Mouse (Mus musculus): ENCODE data around the gene Phf20.
"Not testable (repeated sequence)": the region's sequence is repeated elsewhere in the genome, so short reads cannot be mapped to it uniquely, and the experiment has no call there.

The Phf20 gene

DNA sequence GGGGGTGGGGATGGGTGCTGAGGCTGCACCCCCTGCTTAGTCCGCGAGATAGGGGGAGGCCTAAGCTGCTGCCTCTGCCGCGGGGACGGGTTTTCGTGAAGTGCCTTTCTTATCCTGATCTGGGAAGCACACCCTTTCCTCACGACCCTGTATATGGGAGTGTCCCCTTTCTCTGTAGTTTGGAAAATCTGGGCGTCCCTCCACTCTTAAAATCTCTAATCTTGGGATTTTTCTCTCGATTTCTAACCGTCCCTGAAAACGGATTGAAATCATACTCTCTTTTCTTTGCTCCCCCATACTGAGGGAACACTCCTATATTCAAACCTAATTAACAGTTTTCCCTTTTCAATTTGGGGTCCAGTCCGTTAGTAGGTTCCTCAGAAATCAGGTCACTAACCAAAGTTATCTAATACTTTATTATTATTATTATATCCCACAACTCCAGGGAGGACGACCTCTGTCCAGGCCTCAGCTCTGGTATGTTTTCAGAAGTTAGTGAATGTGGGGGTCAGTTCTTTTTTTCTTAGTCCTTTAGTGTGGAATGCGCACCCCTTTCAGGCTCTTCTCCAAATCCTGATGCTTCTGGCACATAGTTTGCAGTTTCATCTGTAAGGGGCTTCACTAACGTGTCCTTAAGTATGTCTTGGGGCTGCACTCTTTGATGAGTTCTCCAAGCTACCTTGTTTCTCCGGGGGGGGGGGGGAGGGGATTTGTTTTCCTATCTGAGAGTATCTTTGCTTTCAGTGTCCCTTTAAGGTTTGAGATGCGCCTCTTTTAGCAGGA is 1.1 kb downstream of the Phf20 start:
- DNase-seq (ENCODE audit: low spot score in 2 of 2): no peak

DNA sequence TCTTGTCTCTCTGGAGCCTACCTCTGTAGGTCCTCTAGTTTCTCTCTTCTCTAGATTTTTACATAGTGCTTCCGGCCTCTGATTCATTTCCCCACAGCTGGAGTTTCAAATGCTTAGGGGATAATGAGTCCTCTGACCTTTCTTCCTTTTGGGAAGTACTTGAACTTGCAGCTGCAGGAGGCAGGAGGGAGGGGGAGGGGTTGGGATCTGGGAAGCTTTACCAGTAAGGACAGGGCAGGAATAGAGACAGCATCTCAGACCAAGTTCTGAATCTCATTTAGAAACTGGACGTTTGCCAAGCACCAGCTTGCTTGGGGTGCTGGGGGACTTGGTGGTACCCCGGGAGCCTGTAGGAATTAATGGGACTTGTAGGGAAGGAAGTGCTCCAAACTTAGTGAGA is 3.7 kb downstream of the Phf20 start:
- DNase-seq (ENCODE audit: low spot score in 2 of 2): no peak

DNA sequence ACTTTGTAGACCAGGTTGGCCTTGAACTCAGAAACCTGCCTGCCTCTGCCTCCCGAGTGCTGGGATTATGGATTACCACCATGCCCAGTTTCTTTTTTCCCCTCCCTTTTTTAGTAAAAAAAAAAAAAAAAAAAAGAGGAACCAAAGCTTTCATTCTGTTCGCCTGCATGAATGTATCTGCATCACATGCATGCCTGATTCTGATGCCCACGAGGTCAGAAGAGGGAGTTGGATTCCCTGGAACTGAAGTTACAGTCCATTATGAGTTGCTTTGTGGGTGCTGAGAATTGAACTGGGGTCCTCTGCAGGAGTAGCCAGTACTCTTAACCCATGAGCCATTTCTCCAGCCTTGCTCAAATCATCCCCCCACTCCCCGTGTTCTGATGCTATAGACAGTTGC is 5.2 kb downstream of the Phf20 start:
- peak in 1 of 2 experiments; percentile 21 for DNase-seq (ENCODE audit: low spot score in 2 of 2)

DNA sequence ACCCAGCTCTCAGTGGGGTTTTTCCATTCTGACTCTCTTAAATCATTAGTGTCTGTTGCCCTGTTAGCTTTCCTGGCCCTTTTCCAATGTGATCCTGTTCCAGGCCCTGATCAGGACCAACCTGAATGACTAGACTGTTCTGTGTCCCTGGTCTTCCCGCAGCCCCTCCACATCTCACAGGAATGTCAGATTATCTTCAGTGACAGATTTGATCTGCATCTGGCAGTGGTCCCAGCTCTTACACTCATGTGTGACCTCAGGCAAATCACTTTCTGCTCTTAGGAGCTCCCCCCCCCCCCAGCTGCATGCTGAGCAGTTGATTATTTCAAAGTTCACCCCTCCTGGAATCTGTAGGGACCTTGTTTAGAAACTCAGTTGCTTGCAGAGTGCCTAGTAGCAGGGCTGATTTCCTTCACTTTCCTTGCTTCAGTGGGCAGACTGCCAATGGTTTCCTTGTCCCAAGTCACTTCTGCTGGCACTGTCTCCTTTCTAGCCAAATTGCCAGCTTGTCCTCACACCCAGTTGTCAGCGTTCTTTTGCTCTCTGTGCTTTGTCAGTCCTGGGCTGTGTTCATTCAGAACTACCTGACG is 6.7 kb downstream of the Phf20 start:
- no peak for DNase-seq (ENCODE audit: low spot score in 2 of 2)

DNA sequence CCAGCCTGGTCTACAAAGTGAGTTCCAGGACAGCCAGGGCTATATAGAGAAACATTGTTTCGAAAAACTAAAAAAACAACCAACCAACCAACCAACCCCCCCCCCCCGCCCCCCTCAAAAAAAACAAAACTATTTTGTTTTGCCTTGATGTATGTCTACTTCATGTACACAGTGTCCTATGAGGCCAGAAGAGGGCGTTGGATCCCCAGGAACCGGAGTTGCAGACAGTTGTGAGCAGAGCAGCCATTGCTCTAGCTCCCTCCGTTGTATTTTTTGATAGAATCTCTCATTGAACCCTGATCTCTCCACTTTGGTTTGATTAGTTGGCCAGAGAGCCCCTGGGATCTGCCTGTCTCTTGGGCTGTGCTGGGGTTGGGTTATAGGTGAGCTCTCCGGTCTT is 7.7 kb downstream of the Phf20 start:
- DNase-seq (ENCODE audit: low spot score in 2 of 2): peak in 1 of 2 experiments; percentile 25

DNA sequence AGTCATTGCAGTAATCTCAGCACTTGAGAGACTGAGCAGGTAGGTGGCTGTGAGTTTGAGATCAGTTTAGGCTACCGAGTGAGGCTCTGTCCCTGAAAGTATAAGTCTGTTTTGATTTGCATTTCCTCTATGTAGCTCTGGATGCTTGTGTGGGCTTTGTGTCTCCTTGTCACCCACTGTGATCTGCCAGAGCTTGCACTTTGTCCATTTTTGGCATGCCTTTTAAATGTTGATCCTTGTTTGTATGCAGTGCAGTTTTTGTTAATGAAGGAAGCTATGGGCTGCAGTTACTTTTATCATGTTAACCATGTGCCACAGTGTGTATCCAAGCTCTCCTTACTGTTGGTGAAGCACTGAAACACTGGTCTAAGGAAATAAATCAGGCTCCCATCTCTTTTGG is 21.5 kb downstream of the Phf20 start:
- DNase-seq (ENCODE audit: low spot score in 2 of 2): no peak

DNA sequence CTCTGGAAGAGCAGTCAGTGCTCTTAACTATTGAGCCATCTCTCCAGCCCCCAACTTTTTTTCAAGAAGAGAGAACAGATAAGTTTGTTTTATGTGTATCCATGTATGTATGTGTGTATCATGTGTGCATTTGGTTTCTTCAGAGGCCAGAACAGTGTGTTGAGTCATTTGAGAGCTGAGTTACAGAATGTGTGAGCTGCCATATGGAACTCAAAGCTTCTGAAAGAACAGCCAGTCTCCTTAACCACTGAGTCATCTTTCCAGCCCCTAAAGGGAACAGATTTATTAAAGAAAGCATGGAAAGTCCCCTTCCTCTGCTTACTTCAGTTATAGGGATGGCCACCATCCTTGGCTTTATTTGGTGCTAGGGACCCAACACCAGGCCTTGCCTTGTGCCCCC is 25.8 kb downstream of the Phf20 start:
- no peak for DNase-seq (ENCODE audit: low spot score in 2 of 2)

DNA sequence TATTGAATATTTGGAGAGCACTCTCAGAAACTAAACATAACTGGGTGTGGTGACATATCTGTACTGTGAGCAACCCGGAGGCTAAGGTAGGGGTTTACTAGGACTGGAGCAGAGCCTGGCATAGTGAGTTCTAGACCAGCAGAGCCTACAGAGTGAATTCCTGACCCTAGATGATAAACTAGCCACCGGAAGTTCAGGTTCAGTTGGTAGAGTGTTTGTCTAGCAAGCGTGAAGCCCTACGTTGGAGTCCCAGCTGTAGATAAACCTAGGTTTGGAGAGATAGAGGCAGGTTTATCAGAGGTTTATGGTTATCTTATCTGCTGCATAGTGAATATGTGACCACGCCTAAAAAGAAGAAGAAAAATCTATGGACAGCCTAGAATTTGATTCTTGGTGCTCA is 27.8 kb downstream of the Phf20 start:
- no peak for DNase-seq (ENCODE audit: low spot score in 2 of 2)

DNA sequence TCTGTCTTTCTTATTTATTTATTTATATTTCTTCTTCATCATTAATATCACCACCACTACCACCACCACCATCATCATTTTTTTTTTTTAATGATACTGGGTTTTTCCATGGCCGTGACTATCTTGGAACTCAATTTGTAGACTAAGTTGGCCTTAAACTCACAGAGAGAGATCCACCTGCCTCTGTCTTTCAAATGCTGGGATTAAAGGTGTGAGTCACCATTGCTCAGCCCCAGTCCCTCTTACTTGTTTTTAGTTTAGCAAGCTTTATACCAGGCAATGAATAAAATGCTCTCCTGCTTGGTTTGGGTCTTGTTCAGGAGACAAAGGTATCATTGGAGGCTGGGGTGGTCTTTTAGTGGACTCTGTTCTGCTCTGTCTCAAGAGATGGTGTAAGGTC is 31.4 kb downstream of the Phf20 start:
- no peak for DNase-seq (ENCODE audit: low spot score in 2 of 2)

DNA sequence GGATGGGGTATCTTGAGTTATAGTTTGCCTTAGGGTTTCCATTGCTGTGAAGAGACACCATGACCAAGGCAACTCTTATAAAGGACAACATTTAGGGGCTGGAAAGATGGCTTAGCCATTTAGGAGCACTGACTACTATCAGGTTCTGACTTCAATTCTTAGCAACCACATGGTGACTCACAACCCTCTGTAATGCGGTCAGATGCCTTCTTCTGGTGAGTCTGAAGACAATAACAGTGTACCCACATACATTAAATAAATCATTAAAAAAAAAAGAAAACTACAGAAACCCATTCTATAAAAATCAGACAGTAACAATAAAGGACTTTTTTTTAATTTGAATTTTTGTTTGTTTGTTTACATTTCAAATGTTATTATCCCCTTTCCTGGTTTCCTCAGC is 32.9 kb downstream of the Phf20 start:
- DNase-seq (ENCODE audit: low spot score in 2 of 2): no peak

DNA sequence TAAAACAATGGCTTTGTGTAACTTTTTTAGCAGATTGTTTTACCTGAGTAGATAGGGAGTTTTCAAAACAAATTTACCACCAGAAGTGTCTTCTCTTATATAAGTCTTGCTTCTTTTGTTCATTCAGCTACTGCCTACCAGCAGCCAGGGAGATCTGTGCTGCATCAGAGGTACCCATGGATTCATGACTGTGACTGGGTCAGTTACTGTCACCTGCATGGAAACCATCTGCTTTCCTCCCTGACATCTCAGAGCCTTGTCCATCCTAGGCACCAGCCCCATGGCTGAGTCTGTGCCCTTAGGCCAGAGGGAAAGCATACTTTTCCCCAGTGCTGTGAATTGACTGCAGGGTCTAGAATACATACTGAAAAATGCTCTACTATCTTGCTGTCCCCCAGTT is 35.1 kb downstream of the Phf20 start:
- no peak for DNase-seq (ENCODE audit: low spot score in 2 of 2)

DNA sequence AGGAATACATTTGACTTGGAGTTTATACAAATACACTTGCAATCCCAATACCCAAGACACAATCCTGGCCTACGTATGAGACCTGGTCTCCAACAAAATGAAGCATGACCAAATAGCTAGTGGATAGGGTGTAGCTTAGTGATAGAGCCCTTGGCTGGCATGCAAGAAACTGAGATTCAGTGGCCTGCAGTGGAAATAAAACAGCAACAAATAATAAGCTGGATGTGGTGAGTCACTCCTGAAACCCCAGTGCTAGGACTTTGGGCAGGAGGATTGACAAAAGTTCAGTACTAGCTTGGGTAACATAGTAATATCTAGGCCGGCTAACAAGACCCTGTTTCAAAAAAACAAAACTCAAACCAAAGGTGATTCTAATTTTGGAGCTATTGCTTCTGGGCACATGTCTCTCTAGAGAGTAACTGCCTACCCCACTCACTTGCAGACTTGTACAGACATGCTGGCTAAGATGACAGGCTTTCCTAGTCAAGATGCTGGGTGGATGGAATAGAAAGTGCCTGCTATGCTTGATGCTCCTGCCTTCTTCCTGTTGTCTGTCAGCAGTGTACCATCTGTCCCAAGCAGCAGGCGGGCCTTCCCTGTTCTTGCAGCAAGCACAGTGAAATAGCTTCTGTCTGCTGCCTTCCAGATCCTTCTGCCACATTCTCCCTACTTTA is 37.1 kb downstream of the Phf20 start:
- DNase-seq (ENCODE audit: low spot score in 2 of 2): no peak

DNA sequence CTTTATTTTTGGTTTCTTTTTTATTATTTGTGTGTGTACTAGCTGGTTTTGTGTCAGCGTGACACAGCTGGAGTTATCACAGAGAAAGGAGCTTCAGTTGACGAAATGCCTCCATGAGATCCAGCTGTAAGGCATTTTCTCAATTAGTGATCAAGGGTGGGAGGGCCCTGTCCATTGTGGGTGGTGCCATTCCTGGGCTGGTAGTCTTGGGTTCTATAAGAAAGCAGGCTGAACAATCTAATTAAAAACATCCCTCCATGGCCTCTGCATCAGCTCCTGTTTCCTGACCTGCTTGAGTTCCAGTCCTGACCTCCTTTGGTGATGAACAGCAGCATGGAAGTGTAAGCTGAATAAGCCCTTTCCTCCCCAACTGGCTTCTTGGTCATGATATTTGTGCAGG is 37.8 kb downstream of the Phf20 start:
- not testable (repeated sequence) for DNase-seq (ENCODE audit: low spot score in 2 of 2)

DNA sequence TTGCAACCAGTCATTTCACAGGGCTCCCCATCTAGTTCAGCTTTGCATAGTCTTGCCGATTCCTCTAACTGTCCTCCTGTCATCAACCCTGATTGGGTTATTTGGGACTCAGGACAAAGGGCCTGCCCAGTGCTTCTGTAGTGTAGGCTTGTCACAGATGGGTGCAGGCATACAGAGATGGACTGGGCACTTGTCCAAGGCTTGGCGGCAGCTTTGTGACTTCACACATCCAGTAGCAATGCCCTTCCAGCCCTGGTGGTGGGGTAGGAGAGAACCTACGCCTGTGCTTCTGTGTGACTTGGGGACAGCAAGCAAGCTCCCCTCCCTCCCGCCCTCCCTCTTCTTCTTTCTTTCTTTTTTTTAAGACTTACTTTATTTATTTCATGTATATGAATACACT is 39.6 kb downstream of the Phf20 start:
- no peak for DNase-seq (ENCODE audit: low spot score in 2 of 2)

DNA sequence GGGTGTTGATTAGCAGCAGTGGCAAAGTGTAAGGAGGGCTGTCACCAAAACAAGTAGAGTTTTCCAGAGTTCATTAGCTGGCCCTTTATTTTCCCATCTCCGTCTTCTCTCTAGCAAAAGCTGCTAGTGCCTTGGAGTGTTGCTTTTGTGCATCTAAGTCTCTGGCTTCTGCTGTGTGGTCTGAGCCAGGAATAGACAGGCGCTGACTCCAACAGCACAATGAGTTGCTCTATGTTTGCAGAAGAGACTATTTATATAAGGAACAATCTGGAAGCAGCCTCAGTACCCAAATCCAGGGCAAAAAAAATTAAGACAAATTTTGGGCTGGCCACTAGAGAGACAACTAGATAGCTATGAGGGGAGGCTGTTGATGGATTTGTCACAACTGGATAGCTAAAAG is 45.4 kb downstream of the Phf20 start:
- no peak for DNase-seq (ENCODE audit: low spot score in 2 of 2)

DNA sequence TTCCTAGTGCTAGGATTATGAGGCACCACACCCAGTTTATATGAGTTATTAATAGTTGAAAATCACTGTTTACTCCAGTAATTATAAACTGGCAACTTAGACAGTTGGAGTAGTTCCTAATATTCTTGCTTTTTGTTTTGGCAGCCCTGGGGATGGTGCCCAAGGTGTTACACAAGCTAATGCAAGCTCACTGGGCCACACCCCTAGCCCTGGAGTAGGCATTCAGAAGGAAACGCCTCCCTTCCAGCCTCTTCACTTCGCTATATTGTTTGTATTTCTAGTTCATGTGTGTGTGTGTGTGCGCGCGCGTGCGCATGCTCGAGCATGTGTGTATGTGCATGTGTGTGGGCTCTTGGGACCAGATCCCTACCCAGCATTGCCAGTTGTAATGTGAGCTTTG is 46.7 kb downstream of the Phf20 start:
- DNase-seq (ENCODE audit: low spot score in 2 of 2): no peak

DNA sequence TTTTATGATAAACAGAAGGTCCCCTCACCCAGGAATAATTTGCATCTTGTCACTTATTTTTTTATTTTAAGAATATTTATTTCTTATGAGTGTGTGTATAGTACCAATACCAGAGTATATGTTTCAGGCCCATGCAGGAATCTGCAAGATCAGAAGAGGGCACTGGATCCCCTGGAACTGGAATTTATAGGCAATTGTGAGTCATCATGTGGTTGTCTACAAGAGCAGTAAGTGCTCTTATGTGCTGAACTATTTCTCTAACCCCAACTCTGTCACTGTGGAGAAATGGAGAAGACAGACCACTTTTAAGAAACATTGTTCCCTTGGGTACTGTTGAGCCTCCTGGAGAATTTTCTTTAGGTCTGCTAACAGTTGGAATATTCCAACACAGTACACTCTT is 51.3 kb downstream of the Phf20 start:
- no peak for DNase-seq (ENCODE audit: low spot score in 2 of 2)

DNA sequence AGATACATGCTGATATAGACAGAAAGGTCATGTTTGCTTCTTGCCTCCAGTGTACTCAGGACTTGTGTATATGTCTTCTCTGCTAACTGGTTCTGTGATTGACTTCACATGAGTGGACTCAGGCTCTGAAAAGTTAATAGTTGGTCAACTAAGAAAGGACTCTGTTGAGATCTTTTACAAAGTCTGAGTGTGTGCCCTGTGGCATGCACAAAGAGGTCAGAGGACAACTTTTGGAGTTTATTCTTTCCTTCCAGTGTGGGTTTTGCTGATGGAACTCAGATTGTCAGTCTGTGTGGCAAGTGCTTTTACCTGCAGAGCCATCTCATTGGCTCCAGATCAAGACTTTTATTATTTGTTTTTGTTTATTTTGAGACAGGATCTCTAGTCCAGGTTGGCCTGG is 54.5 kb downstream of the Phf20 start:
- no peak for DNase-seq (ENCODE audit: low spot score in 2 of 2)

DNA sequence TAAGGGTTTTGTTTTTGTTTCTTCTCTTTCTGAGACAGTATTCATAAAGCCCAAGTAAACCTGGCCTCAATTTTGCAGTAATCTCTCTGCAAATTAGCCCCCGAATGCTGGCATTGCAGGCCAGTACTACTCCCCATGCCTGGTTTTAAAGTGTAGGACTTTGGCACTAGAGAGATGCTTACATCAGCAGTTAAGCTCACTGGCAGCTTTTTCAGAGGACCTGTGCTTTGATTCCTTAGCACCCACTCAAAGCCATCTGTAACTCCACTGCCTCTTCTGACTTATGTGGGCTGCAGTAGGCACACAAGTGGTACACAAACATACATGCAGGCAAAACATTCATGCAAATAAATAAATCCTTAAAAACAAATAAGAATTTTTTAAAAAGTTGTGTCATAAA is 55.0 kb downstream of the Phf20 start:
- no peak for DNase-seq (ENCODE audit: low spot score in 2 of 2)

DNA sequence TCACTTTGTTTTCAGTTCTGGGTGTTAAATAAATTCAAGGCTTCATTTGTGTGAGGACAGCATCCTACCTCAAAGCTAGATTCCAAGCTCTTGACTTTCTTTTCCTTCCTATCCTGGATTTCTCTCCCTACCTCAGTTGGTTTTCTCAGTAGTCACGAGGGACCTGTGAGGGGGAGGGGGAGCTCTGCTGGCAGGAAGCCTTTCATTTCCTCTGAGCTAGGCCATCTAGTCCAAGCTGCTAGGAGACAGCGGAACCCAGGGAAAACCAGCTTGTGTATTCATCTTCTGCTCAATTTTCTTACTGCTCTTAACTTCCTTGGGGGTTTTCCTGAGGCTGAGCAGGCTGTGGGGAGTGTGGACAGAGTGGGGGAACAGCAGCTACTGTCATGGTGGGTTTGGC is 60.8 kb downstream of the Phf20 start:
- no peak for DNase-seq (ENCODE audit: low spot score in 2 of 2)

DNA sequence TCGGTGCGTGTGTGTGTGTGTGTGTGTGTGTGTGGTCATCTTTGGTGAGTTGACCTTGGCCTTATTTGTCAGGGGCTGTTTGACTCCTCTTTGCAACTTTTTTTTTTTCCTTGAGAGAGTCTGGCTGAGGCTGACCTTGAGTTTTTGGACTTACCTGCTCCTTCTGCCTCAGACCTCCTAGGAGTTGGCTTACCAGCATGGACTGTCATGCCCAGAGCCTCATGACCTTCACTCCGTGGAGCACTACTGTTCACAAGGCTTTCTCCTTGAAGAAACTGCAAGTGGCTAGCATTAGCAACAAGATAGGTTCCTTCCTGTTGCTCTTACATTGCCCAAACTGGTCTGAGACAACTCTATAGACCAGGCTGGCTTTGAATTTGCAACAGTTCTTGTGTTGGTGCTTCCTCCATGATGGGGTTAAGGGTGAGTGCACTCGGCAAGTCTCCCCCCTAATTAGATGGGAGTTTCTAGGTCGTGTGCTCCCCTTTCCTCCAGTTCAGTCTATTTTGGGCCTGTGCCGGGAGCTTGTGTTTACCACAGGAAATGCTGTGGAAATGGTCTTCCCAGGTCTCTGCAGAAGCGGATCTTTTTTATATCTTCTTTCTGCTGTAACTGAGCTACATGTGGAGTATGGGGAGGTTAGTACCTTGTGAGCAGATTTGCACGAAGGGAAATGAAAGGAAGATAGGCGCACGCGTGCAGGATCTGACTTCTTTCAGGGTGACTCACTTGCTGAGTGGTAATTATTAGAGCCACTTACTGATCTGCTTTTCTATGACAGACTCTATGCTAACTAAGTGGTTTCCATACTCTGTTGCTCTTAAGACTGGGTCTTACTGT is 61.9 kb downstream of the Phf20 start:
- DNase-seq (ENCODE audit: low spot score in 2 of 2): no peak

DNA sequence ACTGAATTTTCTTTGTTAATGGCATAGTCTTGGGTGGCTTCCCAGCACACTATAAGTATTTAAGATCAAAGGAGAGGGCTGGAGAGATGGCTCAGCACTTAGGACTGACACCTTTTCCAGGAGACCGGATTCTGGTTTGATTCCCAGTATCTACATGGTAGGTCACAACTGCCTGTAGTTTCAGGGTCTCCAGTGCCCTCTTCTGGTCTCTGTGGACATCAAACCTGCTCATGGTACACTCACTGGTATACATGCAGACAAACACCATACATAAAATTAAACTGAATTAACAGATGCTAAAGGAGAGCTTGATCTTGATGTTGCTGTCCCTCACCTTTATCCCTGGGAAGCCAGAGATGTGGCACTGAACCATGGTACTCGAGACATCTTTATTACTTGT is 64.7 kb downstream of the Phf20 start:
- no peak for DNase-seq (ENCODE audit: low spot score in 2 of 2)
